Mouse (Mus musculus) layer of hippocampus, adult 18-20 months (tissue): ENCODE results near the gene Ugt1a1. TPM values are rescaled to one million over a fixed set of nuclear protein-coding genes. Genes with fewer than 3 reads are reported as not detected.
"Not testable (repeated sequence)": the region's sequence is repeated elsewhere in the genome, so short reads cannot be mapped to it uniquely, and the experiment has no call there.

Experiments used
- DNase-seq, 2 experiments: peaks; one replicate each; pipeline ENCODE4 v3.0.0; 2022; ENCODE audit warnings: low spot score in 2 of 2
- long read RNA-seq: library from polyadenylated mRNA; stranded (forward); transcript quantifications from one replicate; pipeline ENCODE4 v2.0.0, GENCODE M21; 2021
- total RNA-seq, 2 experiments: library from RNA; stranded (reverse); gene quantifications; 2 replicates each; pipeline ENCODE4 v1.2.3; 2021

Ugt1a1 gene
- total RNA-seq, result not detected
- long read RNA-seq, result 0 reads

DNA sequence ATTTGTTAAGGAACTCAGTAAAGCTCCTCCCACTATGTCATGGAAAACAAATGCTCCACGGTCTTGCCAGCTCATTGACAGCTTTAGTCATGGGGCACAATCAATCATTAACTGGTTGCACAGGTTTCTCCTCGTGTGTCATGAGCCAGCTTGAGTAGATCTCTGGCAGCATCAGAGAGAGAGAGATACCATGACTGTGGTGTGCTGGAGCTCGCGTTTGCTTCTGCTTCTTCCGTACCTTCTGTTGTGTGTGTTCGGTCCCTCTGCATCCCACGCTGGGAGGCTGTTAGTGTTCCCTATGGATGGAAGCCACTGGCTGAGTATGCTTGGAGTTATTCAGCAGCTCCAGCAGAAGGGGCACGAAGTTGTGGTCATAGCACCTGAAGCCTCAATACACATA is at the start of gene Ugt1a1:
TSS of gene Ugt1a1 (plus strand) at position 148 of the 400 bp plus-strand sequence.
- DNase-seq, result peak in 1 of 2 experiments; percentile 2

DNA sequence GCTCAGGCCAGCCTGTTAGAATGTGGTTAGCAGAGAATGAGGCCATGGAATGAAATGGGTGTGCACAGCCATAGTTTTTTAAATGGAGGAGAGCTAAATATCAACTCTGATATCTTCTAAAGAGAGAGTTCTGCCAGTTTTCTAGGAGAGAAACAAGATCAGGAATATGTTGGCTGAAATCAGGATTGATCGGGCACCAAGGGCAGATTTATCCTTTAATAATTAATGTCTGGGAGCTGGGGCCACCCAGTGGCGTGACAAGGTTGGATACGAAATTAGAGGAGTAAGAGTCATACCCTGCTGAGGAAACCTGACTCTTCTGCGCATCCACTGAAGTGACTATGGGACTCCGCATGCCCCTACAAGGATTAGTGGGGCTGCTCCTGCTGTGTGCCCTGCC is 46.0 kb upstream of the Ugt1a1 start, which contains the start of gene Ugt1a5:
TSS of gene Ugt1a5 (plus strand) at position 302 of the 400 bp plus-strand sequence.
- no peak for DNase-seq

DNA sequence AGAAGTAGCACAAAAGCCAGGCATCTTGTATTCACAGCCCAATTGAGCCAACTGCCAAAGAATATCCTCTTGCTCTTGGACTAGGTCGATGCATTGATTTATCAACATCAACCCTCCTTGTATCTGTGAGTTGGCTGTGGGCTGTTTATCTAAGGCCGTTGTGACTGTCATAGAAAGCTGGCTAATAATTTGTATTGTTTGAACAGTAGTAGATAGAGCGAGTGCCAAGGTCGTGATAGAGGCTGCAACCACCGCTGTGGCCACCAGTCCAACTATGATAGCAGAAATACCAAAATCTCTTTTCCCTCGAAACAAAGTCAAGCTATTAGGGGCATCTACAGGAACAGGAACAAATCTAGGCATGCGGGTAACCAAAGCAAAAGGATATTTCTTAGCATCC is 39.6 kb upstream of the Ugt1a1 start:
- not testable (repeated sequence) for DNase-seq

DNA sequence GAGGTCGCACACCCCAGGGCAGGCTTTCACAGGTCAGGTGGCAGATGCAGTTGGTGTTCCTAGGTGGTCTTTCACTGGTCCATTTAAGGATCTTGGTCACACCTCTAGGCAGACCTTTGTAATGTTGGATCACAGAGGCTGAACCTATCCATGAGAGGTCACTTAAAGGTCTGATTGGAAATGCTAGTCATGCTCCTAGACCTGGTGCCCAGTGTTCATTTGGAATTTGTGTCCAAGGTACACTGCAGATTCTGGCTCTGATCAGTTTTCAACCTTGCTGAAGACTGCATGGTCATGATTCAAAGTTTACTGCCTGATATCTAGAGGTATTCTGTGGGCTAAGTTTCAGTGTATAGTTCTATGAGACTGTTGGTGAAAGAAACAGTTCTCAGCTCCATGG is 32.1 kb upstream of the Ugt1a1 start:
- DNase-seq, result no peak

DNA sequence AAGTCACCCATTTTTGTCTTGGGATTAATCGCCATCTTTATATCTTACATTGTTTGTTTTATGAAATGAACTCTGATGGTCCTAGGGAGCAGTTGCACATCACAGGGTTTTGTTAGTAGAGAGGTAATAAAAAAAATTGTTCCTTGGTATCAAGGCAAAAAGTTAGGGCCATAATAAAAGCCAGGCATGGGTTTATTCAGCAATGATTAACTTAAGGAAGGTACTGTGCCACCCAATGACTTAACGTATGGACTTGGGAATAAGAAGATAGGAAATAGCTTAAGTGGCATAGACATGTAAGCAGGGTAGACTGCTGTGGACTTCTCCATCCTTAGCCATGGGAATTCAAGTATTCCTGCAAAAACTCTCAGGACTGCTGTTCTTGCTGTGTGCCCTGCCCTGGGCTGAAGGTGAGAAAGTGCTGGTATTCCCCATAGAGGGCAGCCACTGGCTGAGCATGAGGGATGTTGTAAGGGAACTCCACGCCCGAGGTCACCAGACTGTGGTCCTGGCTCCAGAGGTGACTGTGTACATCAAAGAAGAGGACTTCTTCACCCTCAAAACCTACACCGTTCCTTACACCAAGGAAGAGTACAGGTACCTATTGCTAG is 25.3 kb upstream of the Ugt1a1 start:
- no peak for DNase-seq

DNA sequence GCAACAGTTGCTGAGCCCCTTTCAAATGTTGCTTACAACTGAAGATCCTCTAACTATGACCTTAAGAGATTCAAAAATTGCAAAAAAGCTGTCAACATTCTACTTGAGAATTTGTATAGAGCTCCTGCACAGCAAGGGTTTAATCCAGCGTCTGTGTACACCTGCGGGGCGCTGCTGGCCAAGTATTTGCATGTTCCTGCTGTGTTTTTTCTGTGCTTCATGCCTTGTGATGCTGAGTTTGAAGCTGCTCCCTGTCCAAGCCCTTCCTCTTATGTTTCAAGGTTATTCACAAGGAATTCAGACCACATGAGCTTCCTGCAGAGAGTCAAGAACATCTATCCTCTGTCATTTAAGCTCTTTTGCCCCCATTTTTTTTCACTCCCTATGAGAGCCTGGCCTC is 19.6 kb upstream of the Ugt1a1 start:
- no peak for DNase-seq

DNA sequence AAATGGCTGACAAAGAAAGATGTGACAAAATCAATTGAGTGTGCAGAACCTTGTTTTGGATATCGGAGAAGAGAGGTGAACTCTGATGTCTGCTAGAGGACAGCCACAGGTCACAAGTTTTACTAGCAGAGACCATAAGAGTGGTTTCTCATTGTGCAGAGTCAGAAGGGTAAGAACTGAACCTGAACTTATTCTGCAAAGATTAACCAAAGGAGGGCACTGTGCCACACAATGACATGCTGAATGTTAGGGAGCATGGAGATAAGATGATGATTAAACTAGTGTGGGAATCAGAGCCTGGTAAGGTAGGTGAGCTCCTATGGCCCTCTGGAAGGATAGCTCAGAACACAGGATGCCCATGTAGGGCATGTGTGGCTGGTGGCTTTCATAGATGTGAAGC is 16.1 kb upstream of the Ugt1a1 start:
- DNase-seq, result no peak

DNA sequence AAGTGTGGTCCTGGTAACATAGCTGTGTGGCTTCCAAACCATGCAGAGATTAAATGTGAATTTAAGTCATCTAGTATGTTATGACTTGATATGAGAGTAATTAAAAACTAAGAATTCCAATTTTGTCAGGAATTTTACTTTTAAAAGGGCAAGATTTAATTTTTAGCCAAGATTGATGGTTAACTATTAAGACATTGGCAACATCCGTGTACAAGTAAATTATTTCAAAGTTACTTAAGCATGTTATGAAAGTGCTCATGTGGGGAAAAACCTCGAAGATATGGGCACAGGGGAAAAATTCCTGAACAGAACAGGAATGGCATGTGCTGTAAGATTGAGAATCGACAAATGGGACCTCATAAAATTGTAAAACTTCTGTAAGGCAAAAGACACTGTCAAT is 14.3 kb upstream of the Ugt1a1 start:
- DNase-seq, result no peak

DNA sequence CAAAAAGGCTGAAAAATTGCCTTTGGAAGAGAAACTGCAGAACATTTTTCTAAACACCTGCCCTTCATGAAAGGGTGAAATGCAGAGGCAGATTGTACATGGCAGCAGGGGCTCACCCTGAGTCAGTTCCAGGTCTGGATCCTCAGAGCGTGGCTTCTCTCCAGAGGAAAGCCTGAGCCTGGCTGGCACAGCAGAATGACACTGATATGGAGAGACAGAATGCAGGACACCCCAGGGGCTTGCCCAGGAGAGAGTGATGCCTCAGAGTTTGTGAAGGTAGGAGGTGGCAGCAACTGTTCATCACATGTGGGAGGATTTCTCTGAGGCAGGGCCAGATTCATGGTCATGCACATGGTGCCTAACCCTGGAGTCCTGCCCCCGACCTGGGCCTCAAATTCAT is 11.8 kb upstream of the Ugt1a1 start:
- DNase-seq, result no peak

DNA sequence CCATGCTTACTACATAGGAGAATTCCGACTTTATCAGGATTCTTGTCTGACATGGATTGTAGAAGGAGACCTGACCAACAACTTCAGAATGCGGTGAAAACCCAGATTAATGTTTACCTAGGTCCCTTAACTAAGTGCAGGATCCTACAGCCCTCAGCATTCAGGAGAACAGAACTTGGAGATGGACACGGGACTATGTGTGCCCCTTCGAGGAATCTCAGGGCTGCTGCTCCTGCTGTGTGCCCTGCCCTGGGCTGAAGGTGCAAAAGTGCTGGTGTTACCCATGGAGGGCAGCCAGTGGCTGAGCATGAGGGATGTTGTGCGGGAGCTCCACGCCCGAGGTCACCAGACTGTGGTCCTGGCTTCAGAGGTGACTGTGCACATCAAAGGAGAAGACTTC is 11.3 kb upstream of the Ugt1a1 start, which contains the start of gene Ugt1a2:
TSS of gene Ugt1a2 (plus strand) at position 146 of the 400 bp plus-strand sequence.
- no peak for DNase-seq

DNA sequence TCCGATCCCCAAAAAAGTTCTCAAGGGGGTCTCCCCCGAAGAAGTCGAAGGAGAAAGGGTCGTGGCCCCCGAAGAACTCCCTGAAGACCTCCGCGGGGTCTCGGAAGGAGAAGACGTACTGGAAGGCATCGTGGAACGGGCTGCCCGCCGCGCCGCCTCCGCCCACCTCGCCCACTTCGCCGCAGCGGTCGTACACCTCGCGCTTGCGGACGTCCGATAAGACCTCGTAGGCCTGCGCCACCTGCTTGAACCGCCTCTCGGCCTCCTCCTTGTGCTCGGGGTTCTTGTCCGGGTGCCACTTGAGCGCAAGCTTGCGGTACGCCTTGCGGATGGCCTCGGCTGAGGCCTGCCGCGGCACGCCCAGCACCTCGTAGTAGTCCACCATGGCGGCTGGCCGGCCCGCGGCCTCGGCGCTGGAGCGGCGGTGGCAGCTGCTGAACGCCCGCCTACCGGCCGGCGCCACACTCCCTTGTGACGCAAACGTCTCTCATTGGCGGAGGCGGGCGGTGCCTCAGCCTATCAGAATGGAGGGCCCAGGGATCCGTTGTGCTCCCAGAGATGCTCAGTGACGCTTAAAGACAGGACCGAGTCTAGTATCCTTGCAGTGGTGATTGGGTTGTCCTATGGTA is 6.4 kb upstream of the Ugt1a1 start, which contains the start of gene Dnajb3:
TSS of gene Dnajb3 (minus strand) at position 489 of the 629 bp plus-strand sequence.
- DNase-seq, result peak; percentile 83 to 91

DNA sequence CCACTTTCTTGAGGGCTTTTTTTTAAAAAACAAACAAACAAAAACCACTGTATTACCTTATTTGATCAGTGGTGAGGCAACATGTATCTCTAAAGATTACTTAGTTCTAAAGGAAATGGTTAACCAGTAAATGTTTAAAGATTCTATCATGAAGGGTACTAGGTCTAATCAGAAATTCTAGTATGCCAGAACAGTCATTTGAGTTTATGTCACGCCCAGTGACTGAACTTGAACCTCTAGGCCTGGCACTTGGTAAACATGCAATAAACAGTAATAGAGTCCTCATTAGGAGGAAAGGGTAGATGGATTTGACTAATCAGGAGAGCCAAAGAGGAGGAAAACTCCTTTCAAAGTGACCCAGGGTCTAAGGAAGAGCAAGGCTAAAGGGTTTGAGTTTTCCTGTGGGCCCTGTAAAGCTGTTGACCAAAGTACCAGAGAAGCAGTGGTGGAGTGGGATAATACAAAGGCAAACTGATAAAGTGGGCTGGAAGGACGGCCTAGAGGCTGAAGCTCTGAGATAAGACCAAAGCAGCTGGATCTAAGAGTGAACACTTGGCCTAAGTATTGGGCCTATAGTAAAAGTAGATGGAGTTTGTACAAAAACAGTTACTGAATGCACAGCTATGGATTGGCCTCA is 4.8 kb upstream of the Ugt1a1 start:
- DNase-seq, result no peak

DNA sequence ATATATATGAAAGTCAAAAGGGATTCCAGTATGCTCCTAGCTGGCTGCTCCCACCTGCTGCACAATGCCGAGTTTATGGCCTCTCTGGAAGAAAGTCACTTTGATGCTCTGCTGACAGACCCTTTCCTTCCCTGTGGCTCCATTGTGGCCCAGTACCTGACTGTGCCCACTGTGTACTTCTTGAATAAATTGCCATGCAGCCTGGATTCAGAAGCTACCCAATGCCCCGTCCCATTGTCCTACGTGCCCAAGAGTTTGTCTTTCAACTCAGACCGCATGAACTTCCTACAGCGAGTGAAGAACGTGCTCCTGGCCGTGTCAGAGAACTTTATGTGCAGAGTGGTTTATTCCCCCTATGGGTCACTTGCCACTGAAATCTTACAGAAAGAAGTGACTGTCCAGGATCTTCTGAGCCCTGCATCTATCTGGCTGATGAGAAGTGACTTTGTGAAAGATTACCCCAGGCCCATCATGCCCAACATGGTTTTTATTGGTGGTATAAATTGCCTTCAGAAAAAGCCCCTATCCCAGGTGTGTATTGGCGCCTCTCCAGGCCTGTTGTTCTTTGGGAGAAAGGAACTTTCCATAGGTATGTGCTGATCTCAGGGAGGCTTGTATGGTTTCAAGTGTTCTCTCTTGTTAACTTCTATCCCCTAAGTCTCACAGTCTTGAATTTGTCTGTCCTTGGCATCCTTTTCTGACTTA is 734 bp downstream of the Ugt1a1 start:
- DNase-seq, result peak in 1 of 2 experiments; percentile 3

DNA sequence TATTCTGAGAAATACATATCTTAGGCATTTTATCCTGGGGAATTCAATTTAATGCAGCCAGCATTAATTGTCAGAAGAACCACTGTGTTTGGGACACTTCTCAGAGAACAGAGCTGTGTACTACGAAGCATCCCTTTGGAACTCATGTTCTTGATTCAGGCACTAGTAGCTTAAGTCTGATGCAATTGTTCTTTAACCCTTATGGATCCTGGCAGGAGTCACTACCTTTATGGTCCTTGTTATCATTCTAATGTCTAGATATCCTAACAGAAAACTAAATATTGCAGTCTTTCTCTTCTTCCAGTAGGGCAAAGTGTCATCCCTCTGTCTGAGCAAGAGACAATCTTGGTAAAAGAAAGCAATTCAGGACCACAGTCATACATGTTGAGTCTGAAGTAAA is 1.3 kb downstream of the Ugt1a1 start:
- no peak for DNase-seq

DNA sequence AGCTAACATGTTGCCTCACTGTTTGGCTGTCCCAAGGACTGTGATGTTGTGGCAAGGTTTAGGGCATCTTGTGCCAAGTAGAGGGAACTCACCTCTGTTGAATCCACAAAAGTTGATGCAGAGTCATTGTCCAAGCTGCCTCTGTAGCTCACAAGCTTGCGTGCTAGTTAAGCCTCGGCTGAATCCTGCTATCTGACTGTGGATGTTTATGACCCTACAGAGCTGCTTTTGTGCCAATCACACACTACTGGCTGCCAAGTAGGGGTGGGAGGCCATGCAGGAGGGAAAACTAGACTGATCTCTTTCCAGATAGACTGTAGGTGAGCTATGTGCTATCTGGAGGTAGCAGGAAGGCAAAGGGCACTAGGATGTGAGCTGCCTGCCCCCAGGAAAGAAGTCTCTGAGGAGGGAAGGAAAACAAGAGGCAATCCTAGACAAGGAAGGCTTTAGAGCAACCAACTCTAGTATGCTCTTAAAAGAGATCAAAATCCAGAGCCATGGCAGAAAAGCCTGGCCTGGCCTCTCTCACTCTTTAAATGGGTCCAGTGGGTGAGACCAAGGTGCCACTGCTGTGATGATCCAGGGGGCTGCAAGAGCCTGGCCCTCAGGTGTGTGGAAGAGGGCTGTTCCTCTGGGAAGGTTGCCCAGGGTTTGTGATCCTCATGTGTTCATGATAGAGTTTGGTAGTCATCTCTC is 2.2 kb downstream of the Ugt1a1 start:
- DNase-seq, result peak in 1 of 2 experiments; percentile 2

DNA sequence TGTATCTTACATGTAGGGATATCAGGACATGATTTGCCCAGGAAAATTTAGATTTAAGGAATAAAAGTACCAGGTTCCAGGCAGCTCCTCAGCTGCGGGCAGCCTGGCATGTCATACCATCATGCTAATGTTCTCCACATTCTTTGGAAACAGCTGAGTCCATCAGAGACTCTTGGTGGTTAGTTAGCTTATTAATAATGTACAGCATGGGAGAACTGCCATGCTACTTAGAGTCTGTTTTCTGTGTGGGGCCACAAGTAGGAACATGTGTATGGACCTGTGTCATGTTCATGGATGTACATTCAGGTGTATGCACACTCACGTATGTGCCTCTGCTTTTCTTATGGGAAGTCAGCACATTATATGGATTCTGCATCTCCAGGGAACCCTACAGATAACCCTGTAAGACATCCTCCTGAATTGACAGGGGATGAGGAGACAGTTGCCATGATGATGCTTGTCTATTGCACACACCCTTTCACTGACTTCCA is 2.7 kb downstream of the Ugt1a1 start:
- no peak for DNase-seq

DNA sequence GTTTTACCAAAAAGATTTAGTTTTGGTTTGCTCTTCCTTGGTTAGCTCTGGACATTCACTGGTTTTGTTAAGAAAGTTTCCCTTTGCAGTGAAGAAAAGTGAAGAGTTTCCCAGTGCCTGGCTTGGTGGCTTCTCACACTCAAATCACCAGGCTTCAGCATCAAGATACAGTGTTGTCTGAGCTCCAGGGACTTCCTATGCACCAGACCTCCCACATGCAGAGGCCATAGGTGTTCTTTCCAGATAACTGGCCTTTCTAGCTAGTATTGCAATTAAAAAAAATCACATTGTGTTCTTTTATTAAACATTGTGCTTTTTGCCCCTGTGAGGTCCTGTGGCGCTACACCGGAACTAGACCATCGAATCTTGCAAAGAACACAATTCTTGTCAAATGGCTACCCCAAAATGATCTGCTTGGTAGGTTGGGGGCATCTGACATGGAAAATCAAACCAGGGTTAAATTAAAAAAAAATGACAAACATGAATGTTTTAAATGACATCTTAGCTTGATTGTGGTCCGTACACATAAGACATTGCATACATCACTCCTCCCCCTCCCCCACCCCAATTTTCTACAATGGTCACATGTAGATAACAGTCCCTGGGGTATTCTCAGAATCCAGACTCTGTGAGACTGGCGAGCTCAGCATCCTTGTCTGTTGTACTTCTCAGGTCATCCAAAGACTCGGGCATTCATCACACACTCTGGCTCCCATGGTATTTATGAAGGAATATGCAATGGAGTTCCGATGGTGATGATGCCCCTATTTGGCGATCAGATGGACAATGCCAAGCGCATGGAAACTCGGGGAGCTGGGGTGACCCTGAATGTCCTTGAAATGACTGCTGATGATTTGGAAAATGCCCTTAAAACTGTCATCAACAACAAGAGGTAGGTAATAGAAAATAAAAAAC is 4.0 kb downstream of the Ugt1a1 start:
- DNase-seq, result no peak

DNA sequence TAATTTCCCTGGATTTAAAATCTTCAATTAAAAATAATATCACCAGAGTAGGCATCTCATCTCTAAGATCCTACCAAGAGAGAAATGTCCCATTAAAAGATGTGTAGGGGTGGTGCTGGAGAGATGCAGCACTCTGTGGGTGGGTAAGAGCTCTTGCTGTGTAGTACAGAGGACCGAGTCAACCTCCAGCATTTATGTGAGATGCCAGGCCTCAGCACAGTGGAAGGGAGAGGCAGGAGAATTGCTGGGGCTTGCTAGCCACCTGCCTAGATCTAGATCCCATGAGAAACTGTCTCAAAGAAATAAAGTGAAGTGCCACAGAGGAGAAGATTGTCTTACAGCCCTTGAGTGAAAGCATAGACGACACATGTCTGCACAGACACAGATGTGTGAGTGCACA is 4.8 kb downstream of the Ugt1a1 start:
- DNase-seq, result no peak

DNA sequence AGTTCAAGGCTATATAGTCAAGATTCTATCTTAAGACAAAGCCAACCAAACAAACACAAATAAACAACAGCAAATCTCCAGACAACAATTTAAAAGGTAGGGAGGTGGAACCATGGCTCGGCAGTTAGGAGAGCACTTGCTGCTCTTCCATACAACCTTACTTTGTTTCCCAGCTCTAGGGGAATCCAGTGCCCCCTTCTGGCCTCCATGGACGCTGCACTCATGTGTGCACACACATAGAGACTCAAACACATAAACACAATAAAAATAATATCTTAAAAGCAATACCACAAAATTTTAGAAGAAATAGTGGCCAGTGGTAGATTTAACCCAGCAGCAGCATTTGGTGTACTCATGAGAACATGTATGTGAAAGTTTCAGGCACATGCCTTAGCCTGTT is 5.4 kb downstream of the Ugt1a1 start:
- DNase-seq, result peak in 1 of 2 experiments; percentile 1

DNA sequence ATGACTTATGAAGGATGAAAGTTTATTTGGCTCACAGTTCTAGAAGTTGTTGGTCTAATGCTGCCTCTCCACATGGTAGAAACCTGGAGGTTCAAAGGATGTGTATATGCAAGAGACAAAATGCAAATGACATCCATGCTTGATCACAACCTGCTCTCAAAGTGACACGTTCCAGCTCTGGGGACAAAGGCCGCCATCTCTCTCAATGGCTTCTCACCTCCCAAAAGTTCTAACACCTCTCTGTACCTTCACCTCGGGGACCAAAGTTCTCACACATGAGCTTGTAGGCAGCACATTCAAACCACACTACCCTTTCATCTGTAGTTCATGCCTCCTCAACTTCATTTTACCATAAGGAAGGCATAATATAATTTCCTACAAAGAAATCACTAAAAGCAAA is 5.8 kb downstream of the Ugt1a1 start:
- DNase-seq, result peak in 1 of 2 experiments; percentile 2
